Mouse (Mus musculus): ENCODE data around the gene Exoc6b.

DNA sequence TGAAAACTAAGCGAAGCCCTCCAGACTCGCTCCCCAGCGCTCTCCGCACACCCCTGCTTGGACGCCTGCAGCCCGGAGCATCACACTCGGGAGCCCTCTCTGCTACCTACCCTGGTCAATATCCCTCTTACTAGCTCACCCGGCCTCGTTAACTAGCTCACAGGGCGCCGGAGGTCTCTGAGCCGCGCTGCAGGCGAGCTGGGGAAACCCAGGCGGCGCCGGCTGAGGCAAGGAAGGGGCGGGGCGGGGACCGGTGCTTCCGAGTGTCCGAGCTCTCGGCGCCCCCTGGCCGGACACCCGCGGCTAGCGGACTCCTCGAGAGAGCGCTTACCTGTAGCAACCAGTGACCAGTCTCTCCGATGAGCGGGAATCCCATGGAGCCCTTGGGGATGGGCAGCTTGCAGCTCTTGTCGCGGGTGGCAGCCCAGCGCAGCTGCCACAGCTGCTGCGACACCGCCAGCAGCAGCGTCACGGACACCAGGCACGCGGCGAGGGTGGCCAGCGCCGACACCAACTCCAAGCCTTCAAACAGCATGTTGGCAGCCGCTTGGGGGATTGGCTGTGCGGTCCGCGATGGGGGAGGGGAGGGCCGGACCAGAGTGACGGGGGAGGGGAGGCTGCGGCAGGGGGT is 481.7 kb downstream of the Exoc6b start:
- no peak for TF ChIP-seq POLR2A (IDR thresholded peaks at IDR 0.05; ENCODE audit: extremely low read depth, insufficient read depth, low read length)
- TF ChIP-seq CTCF (IDR thresholded peaks at IDR 0.05; ENCODE audit: low read depth, low read length) = no peak
